Mouse (Mus musculus): ENCODE data around the gene Stac3.

Gene Stac3

DNA sequence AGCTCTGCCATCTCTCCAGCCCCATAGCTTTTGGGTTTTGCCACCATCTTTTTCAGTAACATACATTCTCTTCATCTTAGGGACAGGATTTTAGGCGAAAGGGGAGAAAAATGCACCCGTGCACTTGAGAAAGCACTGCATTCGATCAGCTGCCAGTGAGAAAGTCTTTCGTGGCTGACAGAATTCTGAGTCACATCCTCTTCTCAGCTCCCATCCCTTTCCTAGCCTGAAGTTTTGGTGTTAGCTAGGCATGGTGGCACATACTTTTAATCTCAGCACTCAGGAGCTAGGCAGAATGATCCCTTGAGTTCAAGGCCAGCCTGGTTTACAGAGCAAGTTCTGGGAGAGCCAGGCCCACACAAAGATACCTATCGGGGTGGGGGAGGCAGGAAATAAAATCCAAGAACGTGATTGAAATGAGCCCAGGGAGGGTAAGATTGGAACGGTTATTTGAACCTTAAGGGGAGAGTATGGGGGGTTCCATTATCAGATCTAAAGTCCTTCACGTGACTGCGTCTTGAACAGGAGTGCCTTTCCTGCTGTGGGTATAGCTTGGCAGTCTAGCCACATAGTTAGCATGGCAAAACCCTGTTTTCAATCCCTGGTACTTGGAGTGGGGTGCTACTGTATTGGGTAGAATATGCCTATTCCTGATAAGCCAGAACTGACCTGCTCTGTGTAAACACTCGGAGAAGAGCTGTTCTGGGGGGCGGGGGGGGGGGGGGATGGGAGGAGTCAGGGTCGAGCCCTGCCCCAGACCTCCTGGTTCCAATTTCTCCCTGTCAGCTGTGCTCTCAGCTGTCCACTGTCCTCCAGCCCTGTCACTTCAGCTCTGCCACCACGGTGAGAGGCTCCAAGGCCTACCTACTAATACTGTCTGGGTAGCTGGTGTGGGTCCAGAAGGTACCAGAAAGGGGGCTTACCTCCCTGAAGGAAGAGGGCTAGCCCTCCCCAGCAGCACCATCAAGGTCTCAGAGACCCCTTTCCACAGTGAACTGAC, at the start of gene Stac3:
Gene Stac3, plus strand, starts transcription at position 793 of the 1,000 bp plus-strand sequence.
- no peak for DNase-seq

GRCm38 (mm10) chr10:127453701-127454100, 47.8 kb upstream of the Stac3 start:
- DNase-seq, result no peak

DNA sequence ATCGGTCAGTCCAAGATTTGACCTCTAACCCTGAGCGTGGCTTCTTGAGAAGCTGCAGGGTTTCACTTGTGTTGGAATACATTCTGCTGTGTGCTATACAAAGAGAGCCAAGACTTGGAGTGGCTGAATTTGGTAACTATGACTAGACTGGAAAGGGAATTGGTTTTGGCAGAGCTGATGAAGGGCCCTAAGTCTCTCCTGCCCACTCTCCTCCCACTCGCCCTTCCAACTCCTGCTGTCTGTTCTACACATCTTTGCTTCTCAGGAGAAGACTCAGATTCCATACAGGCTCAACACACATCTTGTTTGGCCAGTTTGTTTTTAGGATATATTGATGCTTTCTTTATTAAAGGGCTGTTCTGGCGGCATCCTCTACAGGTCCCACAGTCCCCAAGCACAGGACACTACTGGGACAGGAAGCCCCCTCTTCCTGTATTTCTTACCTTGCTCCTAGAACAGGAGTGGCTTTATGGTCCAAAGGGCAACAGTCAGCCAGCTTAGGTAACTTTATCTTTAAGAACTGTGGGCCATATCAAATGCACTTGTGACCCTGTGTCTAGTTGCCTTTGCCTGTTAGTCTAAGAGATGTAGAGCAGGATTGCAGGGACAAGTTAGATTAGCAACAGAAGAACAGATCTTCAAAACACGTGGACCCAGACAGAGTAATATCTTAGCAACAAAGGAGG, 38.9 kb upstream of the Stac3 start:
- DNase-seq, result no peak

- DNase-seq, result no peak
These were observed 30.1 kb upstream of the Stac3 start for GRCm38 (mm10) chr10:127471281-127471988.

DNA sequence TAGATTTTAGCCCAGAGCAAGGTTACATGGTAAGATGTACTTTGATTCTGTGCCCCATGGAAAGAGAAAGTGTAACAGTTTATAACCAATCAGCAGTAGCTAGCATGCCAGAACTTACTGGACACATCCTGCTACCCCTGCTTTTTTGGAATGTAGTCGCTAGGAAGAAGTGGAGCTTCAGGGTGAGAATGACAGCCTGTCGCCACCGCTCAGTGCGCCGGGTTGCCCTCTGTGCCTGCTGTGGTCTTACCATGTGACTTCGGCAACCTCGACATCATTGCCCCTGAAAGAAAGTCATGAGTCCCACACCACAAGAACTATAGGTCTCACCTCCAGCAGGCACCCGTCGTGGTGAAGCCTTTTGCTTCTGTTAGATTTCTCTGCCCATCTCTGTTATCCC, 28.8 kb upstream of the Stac3 start:
- DNase-seq, result no peak

DNA sequence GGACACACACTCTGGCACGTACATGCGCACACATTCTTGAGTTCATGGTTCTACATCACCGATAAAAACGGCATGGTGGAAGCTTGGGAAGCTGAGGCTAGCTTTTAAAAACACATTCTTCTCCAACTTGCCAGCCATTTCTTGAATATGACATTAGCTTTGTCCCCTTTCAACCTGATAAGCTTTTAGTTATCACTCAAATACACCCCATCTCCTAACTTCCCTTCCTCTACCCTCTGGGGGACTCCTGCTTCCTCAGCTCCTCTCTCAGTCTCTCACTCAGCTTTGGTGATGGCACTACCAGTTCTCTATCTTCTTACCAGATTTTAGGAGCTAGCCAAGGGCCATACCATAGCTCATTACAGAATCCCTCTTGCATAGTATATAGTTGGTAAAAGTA, 26.3 kb upstream of the Stac3 start:
- no peak for DNase-seq

DNA sequence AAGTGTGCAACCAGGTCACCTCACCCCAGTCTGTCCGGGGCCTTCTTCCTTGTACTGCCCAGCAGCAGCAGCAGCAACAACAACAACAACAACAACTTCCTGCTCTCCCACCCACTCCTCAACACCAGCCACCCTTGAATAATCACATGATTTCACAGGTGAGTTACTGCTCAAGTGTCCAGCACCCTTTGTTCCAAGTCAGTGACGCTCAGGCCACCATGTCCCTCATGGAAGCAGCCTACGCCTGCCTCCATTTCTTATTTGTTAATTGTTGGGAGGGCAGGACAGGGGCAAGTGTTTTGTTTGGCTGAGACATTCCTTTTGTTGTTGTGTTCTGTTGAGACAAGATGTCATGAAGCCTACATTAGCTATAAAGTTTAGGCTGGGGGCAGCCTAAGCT, 24.9 kb upstream of the Stac3 start:
- no peak for DNase-seq

DNA sequence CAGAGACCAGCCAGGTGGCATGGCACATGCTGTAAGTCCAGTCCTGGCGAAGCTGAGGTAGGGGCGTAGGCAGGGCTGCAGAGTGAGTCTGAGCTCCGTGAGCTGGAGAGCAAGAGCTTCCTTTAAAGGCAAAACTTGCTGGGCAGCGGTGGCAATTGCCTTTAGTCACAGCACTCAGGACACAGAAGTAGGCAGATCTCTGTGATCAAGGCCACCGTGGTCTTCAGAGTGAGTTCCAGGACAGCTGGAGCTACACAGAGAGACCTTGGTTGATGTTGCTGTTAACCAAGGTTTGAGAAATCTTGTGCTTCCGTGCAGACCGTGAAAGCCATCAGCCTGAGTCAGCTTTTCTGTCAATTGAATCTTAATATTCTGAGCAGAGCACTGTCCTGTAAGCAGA, 24.2 kb upstream of the Stac3 start:
- DNase-seq, result no peak

- DNase-seq, result no peak
These were observed 22.4 kb upstream of the Stac3 start for GRCm38 (mm10) chr10:127479131-127479530.

- peak; percentile 97 for DNase-seq
These were observed 20.4 kb upstream of the Stac3 start for GRCm38 (mm10) chr10:127480833-127481813.

DNA sequence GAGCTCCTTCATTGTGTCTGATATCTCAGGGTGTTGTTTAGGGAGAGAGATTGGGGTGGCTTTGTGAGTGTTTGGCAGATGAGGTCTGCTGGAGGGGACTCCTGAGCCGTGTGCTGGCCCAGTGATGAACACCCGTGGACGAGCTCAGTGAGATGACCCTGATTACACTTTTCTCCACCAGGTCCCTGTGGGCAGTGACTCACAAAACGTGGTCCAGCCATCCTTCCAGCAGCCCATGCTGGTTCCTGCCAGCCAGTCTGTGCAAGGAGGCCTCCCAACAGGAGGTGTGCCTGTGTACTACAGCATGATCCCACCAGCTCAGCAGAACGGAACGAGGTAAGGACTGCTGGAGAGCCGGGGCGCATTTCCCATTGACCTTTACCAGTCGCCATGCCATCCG, 16.3 kb upstream of the Stac3 start:
- no peak for DNase-seq

- DNase-seq, result no peak
These were observed 12.6 kb upstream of the Stac3 start for GRCm38 (mm10) chr10:127488856-127489255.

DNA sequence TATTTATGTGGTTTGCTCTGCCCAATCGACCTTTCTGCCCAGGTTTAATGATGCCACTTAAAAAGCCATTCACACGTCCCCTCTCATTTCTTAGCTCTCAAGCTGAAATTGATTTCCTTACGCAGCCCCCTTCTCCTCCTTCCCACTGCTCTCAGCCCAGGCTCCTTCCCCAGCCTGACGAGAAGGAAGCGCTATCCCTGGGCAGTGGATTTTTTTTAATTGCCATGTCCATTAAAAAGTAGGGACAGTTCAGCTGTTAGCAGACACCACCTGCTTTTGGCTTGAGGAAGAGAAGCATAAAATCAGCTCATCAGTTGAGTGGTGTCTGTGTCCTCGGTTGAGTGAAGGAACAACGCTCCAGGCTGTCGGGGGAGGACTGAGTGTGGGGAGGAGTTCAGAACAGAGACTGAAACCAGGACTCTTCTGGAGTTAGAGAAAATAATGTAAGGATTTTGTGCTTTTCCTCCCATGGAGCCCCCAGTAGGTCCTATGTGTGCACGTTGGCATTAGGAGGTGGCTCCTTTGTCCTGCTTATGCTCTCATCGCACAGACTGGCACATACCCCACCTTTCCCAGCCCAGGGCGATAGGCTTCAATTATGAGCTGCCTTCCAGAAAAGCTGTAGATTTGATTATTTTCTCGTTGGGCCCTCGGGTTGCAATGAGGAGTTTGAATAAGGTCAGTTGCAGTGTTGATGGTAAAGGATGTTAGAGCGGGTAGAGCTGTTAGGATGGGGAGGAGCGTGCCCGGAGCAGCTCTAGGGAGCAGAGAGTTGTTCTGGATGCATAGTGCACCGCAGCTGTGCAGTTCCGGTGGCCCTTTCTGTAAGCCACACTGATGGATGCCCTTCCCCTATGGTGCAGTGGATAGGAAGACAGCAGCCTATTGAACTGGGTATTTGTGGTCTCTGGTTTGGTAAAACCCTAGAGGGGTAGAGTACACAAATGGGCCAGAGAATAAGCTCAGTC, 11.0 kb upstream of the Stac3 start:
- no peak for DNase-seq

DNA sequence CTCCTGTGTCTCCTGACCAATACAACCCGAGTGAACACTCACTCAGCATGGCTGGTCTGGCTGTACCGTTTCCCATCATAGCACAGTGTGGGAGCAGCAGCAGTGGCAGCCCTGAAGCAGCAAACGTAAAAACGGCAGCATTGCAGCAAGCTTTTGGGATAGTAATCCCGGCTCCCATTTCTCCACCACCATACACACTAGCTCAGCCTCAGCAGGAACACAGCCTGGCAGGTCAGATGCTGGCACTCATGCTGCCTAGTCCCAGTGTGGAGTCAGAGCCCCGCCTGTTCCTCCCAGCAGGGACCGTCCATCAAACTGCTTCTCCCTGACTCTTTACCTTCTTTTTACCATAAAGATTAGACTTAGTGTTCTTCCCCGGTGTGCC, 10.4 kb upstream of the Stac3 start:
- DNase-seq, result no peak

- DNase-seq, result no peak
These were observed 9.4 kb upstream of the Stac3 start for GRCm38 (mm10) chr10:127492118-127492517.

DNA sequence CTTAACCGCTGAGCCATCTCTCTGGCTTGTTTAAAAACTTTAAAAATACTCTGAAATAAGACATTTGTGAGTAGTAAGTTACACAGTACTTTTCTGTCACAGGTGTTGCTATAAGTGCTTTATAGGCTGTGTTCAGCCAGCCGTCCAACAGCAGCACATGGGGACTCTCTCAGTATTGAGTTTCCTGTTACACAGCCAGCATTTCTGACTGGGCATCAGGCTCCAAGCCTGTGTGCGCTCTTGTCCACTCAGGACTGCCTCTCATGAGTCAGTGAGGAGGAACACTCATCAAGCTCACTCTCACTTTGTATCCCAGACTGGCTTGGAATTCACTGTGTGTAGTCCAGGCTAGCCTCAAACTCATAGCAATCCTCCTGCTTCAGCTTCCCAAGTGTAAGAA, 5.3 kb upstream of the Stac3 start:
- DNase-seq, result no peak

DNA sequence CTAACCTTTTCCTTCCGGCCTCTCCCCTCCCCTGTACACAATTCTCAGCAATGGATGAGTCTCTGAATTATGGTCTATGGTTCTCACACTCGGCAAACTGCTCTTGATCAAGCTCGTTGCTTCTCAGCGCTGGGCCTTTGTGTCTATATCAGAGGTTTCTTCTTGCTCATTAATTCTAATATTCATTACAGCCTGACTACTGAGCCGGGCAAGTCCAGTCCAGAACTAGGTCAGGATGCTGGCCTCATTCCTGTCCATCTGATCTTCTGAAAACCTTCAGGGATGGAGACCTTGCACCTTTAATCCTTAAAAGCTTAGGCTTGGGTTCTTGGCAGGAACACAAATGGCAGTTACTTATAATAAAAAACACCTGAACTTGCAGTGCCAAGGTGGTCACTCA, 2.0 kb upstream of the Stac3 start:
- no peak for DNase-seq

DNA sequence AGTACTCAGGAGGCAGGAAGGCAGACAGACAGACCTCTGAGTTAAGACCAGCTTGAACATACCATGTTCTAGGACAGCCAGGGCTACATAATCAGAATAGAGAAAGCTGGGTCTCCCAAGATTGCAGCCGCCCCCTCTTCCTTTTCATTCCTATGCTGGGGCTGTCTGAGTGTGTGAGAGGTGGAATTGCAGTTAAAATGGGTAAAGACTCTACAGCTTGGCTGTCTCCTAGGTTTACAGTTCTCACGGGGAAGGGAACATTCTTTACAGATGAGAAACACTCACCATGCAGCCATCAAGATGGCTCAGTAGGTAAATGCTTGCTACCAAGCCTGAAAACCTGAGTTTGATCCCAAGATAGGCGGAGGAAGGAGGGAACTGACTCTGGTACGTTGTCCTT, 1.4 kb upstream of the Stac3 start:
- no peak for DNase-seq

GRCm38 (mm10) chr10:127508239-127508638, 6.8 kb downstream of the Stac3 start:
- peak; percentile 94 for DNase-seq

- peak; percentile 97 for DNase-seq
These were observed 7.8 kb downstream of the Stac3 start for GRCm38 (mm10) chr10:127509051-127509836.
